Mouse (Mus musculus) liver, embryonic 11.5 days (tissue): ENCODE data around the gene Hoxa2. TPM values are rescaled to one million over a fixed set of nuclear protein-coding genes. Genes with fewer than 3 reads are reported as not detected.

Experiments
- ATAC-seq: fragments of 200-750 bp; cut with Nextera tagmentation; replicated peaks from 2 replicates; pipeline ENCODE4 v1.8.0; 2017; ENCODE audit warnings: moderate number of reproducible peaks, mild to moderate bottlenecking, moderate TSS enrichment, moderate library complexity; ENCODE audit not compliant: low FRiP score
- DNase-seq: peaks from one replicate; pipeline ENCODE4 v3.0.0-alpha.2; 2017; ENCODE audit warnings: low spot score
- H3K27ac ChIP-seq: fragments of 300-500 bp; sonication (generic); 2 replicates; pipeline ENCODE4 v1.5.1; 2014; ENCODE audit warnings: mild to moderate bottlenecking, low read depth, low read length, control low read depth
- H3K27me3 ChIP-seq: fragments of 300-500 bp; sonication (generic); replicated peaks from 2 replicates; pipeline ENCODE4 v1.6.1; 2014; ENCODE audit warnings: low read length, mixed read lengths; ENCODE audit not compliant: control insufficient read depth, insufficient read depth
- H3K36me3 ChIP-seq: fragments of 300-500 bp; sonication (generic); 2 replicates; pipeline ENCODE4 v1.6.1; 2014; ENCODE audit warnings: mild to moderate bottlenecking, low read length, moderate library complexity, mixed read lengths; ENCODE audit not compliant: control insufficient read depth, insufficient read depth
- H3K4me1 ChIP-seq: fragments of 300-500 bp; sonication (generic); replicated peaks from 2 replicates; pipeline ENCODE4 v1.6.1; 2014; ENCODE audit warnings: low read length, mixed read lengths; ENCODE audit not compliant: control insufficient read depth, insufficient read depth
- H3K4me2 ChIP-seq: fragments of 300-500 bp; sonication (generic); 2 replicates; pipeline ENCODE4 v1.6.1; 2014; ENCODE audit warnings: mild to moderate bottlenecking, control low read depth, moderate library complexity
- H3K4me3 ChIP-seq: fragments of 300-500 bp; sonication (generic); 2 replicates; pipeline ENCODE4 v1.5.1; 2014; ENCODE audit warnings: low read depth, low read length, control low read depth
- H3K9ac ChIP-seq: fragments of 300-500 bp; sonication (generic); 2 replicates; pipeline ENCODE4 v1.6.1; 2014; ENCODE audit warnings: low read depth, low read length, control low read depth
- H3K9me3 ChIP-seq: fragments of 300-500 bp; sonication (generic); 2 replicates; pipeline ENCODE4 v1.6.1; 2016; ENCODE audit warnings: low read length, inconsistent platforms, mixed read lengths; ENCODE audit not compliant: control insufficient read depth
- WGBS: fragments of 180-500 bp; shearing (Covaris S2); extraction: QIAGEN DNeasy Blood & Tissue Kit; methylation state at CpG from one replicate; pipeline ENCODE4 v1.1.7; 2014; 5-methylcytosine and 5-hydroxymethylcytosine counted together
- polyA plus RNA-seq: library from polyadenylated mRNA; unstranded; fragments of >200 nt; fragmentation: Nextera tagmentation; extraction: Ambion mirVana; gene quantifications from 2 replicates; pipeline ENCODE4 v1.2.1, GENCODE M21; 2014

Gene Hoxa2
- polyA plus RNA-seq, 1 experiment from 2014 or later, result 4.3 TPM

- H3K9ac ChIP-seq, result no peak overlapping the region
- H3K9me3 ChIP-seq, result no peaks in the 10 kb centered on the region
- DNase-seq, result no peak
- H3K4me2 ChIP-seq, result no peak overlapping the region
- H3K4me3 ChIP-seq, result no peak overlapping the region
- H3K4me1 ChIP-seq, result no peaks in the 10 kb centered on the region
- 32% methylated on average over 5 of the region's 5 CpGs for WGBS
- no peaks in the 10 kb centered on the region for H3K36me3 ChIP-seq
- no peak overlapping the region for H3K27ac ChIP-seq
- H3K27me3 ChIP-seq, result peaks cover 96% of the 10 kb centered on the region
- ATAC-seq, result no peak
Observed at GRCm38 (mm10) chr6:52154044-52154443, 10.6 kb downstream of the Hoxa2 start.

- Histone ChIP-seq H3K9ac (no peak overlapping the region), H3K27ac (no peak overlapping the region), H3K4me1 (no peaks in the 10 kb centered on the region), H3K27me3 (peaks cover 89% of the 10 kb centered on the region), H3K4me2 (no peak overlapping the region), H3K4me3 (no peak overlapping the region), H3K9me3 (no peaks in the 10 kb centered on the region), H3K36me3 (no peaks in the 10 kb centered on the region)
- DNase-seq, result no peak
- WGBS, result 4% methylated on average over 6 of the region's 6 CpGs
- ATAC-seq, result no peak
Observed at GRCm38 (mm10) chr6:52153270-52153669, 11.4 kb downstream of the Hoxa2 start.

- H3K27me3 ChIP-seq, result peaks cover 89% of the 10 kb centered on the region
- no peak for ATAC-seq
- no peaks in the 10 kb centered on the region for H3K4me1 ChIP-seq
- no peak overlapping the region for H3K27ac ChIP-seq
- no peak overlapping the region for H3K4me2 ChIP-seq
- no peak overlapping the region for H3K9ac ChIP-seq
- 15% methylated on average over 16 of the region's 16 CpGs for WGBS
- H3K9me3 ChIP-seq, result no peaks in the 10 kb centered on the region
- H3K4me3 ChIP-seq, result no peak overlapping the region
- DNase-seq, result no peak
- H3K36me3 ChIP-seq, result no peaks in the 10 kb centered on the region
Observed at GRCm38 (mm10) chr6:52152226-52153193, 12.1 kb downstream of the Hoxa2 start.

GRCm38 (mm10) chr6:52151571-52151970, 13.1 kb downstream of the Hoxa2 start:
- Histone ChIP-seq H3K27me3 (peaks cover 87% of the 10 kb centered on the region), H3K9me3 (no peaks in the 10 kb centered on the region), H3K4me2 (no peak overlapping the region), H3K4me1 (no peaks in the 10 kb centered on the region), H3K36me3 (no peaks in the 10 kb centered on the region), H3K27ac (no peak overlapping the region), H3K9ac (no peak overlapping the region), H3K4me3 (no peak overlapping the region)
- 12% methylated on average over 4 of the region's 4 CpGs for whole genome bisulfite sequencing
- ATAC-seq (no peak), DNase-seq (no peak)

GRCm38 (mm10) chr6:52150401-52150966, 14.1 kb downstream of the Hoxa2 start:
- whole genome bisulfite sequencing, result 9% methylated on average over 16 of the region's 16 CpGs
- Histone ChIP-seq H3K9me3 (no peaks in the 10 kb centered on the region), H3K4me3 (no peak overlapping the region), H3K27me3 (peaks cover 80% of the 10 kb centered on the region), H3K27ac (no peak overlapping the region), H3K4me2 (peak overlapping the region; percentile 20; the same call in 1 of the 2 replicates), H3K4me1 (no peaks in the 10 kb centered on the region), H3K36me3 (no peaks in the 10 kb centered on the region), H3K9ac (no peak overlapping the region)
- no peak for DNase-seq
- ATAC-seq, result no peak

GRCm38 (mm10) chr6:52139115-52139514, 25.5 kb downstream of the Hoxa2 start:
- no peaks in the 10 kb centered on the region for H3K27me3 ChIP-seq
- ATAC-seq (no peak), DNase-seq (no peak)
- H3K9ac ChIP-seq, result no peak overlapping the region
- H3K4me1 ChIP-seq, result no peaks in the 10 kb centered on the region
- no peak overlapping the region for H3K4me3 ChIP-seq
- H3K36me3 ChIP-seq, result no peaks in the 10 kb centered on the region
- H3K4me2 ChIP-seq, result no peak overlapping the region
- H3K27ac ChIP-seq, result no peak overlapping the region
- 81% methylated on average over 5 of the region's 5 CpGs for WGBS
- H3K9me3 ChIP-seq, result no peaks in the 10 kb centered on the region

GRCm38 (mm10) chr6:52138576-52138975, 26.1 kb downstream of the Hoxa2 start:
- Histone ChIP-seq H3K9me3 (no peaks in the 10 kb centered on the region), H3K4me1 (no peaks in the 10 kb centered on the region), H3K27me3 (no peaks in the 10 kb centered on the region), H3K4me3 (no peak overlapping the region), H3K9ac (no peak overlapping the region), H3K36me3 (no peaks in the 10 kb centered on the region), H3K4me2 (no peak overlapping the region), H3K27ac (no peak overlapping the region)
- ATAC-seq, result no peak
- WGBS, result 69% methylated on average over 10 of the region's 10 CpGs
- DNase-seq, result no peak

- no peak overlapping the region for H3K4me2 ChIP-seq
- H3K36me3 ChIP-seq, result no peaks in the 10 kb centered on the region
- H3K4me1 ChIP-seq, result no peaks in the 10 kb centered on the region
- ATAC-seq, result no peak
- H3K27ac ChIP-seq, result no peak overlapping the region
- H3K9me3 ChIP-seq, result no peaks in the 10 kb centered on the region
- DNase-seq, result no peak
- H3K4me3 ChIP-seq, result no peak overlapping the region
- WGBS, result 71% methylated on average over 9 of the region's 9 CpGs
- H3K27me3 ChIP-seq, result no peaks in the 10 kb centered on the region
- H3K9ac ChIP-seq, result no peak overlapping the region
Observed at GRCm38 (mm10) chr6:52137841-52138535, 26.6 kb downstream of the Hoxa2 start.
